Mouse (Mus musculus): ENCODE data around the gene Atg2a. TPM values are rescaled to one million over a fixed set of nuclear protein-coding genes. Genes with fewer than 3 reads are reported as not detected.

Atg2a gene
- polyA plus RNA-seq, 1 experiment from 2014 or later: 10.3 TPM

DNA sequence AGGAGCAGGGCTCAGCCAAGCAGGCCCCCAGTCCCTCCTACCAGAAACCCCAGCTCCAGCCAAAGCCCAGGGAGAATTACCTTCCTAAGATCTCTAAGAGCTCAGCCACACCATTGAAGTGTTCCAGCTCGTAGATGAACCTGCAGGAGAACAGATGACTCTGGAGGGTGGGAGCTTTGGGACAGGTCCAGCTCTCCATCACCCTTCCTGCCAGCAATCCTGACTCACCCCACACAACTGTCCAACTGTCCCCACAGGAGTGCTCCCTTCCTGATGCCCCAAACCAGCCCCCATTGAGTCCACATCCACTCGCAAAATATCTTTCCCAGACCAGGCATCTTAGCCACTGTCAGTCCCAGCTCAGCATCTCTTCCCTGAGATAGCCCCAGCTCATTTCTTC, 10.4 kb upstream of the Atg2a start:
- ATAC-seq (ENCODE audit: low read depth): no peak
- Histone ChIP-seq H3K4me3 (ENCODE audit: low read length) (no peak overlapping the region), H3K9me3 (ENCODE audit: control insufficient read depth, low read length) (no peaks in the 10 kb centered on the region), H3K4me1 (replicated peaks; ENCODE audit: control insufficient read depth, insufficient read depth, low read length) (peaks cover 12% of the 10 kb centered on the region), H3K36me3 (ENCODE audit: control insufficient read depth, insufficient read depth, low read length) (peaks cover 12% of the 10 kb centered on the region), H3K27me3 (ENCODE audit: control insufficient read depth, insufficient read depth, low read depth, low read length) (no peaks in the 10 kb centered on the region), H3K27ac (ENCODE audit: low read length) (no peak overlapping the region), H3K9ac (ENCODE audit: low read length) (no peak overlapping the region), H3K4me2 (ENCODE audit: low read depth, low read length) (no peak overlapping the region)
- 77% methylated on average over 2 of the region's 2 CpGs for WGBS

DNA sequence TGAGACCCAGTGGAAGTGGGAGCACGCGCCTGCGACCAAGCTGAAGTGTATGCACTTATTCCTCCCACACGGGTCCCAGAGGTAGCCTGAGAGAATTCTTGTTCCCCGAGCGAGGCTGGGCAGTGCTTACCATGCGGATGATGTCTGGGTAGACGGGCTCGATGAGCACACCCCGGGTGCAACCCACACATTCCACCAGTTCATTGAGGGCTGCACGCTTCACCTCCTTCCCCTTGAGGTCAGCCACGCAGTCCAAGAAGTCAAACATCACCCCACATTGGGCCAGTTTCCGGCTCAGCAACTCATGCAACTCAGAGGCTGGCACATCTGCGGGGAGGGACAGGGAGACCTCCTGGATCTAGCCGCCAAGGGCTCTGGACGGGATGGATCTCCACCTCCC, 7.8 kb upstream of the Atg2a start:
- ATAC-seq (ENCODE audit: low read depth): no peak
- H3K36me3 ChIP-seq (ENCODE audit: control insufficient read depth, insufficient read depth, low read length): peaks cover 10% of the 10 kb centered on the region
- no peaks in the 10 kb centered on the region for H3K27me3 ChIP-seq (ENCODE audit: control insufficient read depth, insufficient read depth, low read depth, low read length)
- H3K27ac ChIP-seq (ENCODE audit: low read length): no peak overlapping the region
- WGBS: 76% methylated on average over 16 of the region's 16 CpGs
- no peak overlapping the region for H3K9ac ChIP-seq (ENCODE audit: low read length)
- no peak overlapping the region for H3K4me2 ChIP-seq (ENCODE audit: low read depth, low read length)
- H3K9me3 ChIP-seq (ENCODE audit: control insufficient read depth, low read length): no peaks in the 10 kb centered on the region
- H3K4me1 ChIP-seq (replicated peaks; ENCODE audit: control insufficient read depth, insufficient read depth, low read length): peaks cover 12% of the 10 kb centered on the region
- no peak overlapping the region for H3K4me3 ChIP-seq (ENCODE audit: low read length)

DNA sequence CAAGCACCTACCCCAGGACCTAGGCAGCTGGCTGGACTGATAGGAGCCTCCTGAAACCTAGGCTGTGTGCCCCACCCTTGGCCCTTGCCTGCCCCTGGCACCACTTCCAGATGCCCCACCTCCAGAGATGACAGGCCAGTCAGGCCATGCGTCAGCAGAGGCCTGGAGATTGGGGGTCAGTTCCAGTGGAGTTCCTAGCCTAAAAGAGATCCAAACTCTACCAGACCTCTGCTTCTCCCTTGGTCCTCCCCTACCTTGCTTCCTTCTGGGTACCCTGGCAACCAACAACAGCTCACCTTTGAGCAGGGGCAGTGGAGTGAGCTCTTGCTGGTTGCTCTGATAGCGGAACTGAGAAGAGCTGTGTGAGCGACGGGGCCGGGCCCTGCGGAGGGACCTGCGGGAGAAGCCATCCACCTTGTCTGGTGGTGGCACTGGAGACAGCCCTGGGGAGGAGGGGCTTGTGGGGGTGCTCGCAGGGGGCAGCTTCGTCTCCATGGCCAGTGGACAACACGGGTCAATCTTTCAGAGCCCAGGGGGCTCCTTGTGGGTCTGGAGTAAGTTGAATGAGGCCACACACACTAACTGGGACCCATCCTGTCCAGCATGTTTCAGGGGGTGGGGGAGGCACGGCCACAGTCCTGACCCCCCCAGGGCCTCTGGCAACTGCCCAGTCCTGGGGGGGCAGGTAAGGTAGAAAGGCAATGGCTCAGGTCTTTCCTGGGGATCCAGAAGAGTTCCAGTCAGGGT, 7.0 kb upstream of the Atg2a start:
- no peak overlapping the region for H3K27ac ChIP-seq (ENCODE audit: low read length)
- peak overlapping the region; percentile 87 for H3K4me3 ChIP-seq (ENCODE audit: low read length)
- H3K36me3 ChIP-seq (ENCODE audit: control insufficient read depth, insufficient read depth, low read length): peaks cover 7% of the 10 kb centered on the region
- peaks cover 12% of the 10 kb centered on the region for H3K4me1 ChIP-seq (replicated peaks; ENCODE audit: control insufficient read depth, insufficient read depth, low read length)
- WGBS: 71% methylated on average over 11 of the region's 11 CpGs
- H3K27me3 ChIP-seq (ENCODE audit: control insufficient read depth, insufficient read depth, low read depth, low read length): no peaks in the 10 kb centered on the region
- ATAC-seq (ENCODE audit: low read depth): no peak
- H3K9ac ChIP-seq (ENCODE audit: low read length): peak overlapping the region; percentile 84
- peak overlapping the region; percentile 92 for H3K4me2 ChIP-seq (ENCODE audit: low read depth, low read length)
- no peaks in the 10 kb centered on the region for H3K9me3 ChIP-seq (ENCODE audit: control insufficient read depth, low read length)

DNA sequence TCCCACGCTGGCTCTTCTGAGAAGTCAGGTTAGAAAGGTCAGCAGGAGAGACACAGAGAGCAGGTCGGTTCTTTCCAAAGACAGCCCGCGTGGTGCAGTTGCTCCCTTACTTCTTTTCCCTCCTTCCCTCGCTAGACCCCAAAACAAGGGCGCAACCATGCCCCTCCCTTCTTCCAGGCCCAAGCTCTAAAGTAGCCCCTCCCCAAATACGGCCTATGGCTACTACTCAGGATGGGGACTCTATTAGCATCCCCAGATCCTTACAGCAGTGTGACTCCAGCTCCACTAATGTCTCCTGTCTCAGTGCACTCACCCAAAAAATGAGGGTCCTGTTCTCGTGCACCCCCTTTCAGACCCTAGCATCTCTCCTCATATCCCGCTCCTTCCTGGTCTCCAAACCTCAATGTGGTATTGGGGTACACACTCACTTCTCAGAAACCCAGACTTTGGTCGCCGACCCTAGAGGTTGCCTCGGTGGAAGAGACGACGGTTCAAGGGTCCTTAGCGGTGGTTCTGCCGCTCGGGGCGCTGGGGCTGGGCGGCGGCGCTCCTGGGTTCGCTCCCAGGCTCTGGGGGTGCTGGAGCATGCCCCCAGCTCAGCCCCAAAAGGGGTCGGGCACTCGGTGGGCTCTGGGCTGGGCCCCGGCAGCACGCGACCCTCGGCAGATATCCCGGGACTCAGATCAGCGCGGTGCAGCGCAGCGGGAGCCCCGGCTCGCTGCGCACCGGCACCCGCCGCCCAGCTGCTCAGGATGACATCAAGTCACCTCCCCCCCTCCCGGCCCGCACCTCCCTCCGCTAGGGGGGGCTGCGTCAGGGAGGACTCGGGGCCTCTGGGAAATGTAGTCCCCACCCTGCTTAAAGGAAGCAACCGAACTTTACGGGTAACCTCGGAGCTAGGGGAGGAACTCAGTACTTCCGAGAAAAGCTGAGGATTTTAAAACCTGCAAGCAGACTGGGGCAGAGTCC, 6.1 kb upstream of the Atg2a start, which contains the start of gene Ppp2r5b:
Gene Ppp2r5b, minus strand, starts transcription at position 789 of the 969 bp plus-strand sequence.
- 4% methylated on average over 48 of the region's 48 CpGs for WGBS
- H3K27ac ChIP-seq (ENCODE audit: low read length): peak within 1 kb of the TSS; percentile 99
- H3K4me1 ChIP-seq (replicated peaks; ENCODE audit: control insufficient read depth, insufficient read depth, low read length): peaks cover 12% of the 10 kb centered on the region
- H3K36me3 ChIP-seq (ENCODE audit: control insufficient read depth, insufficient read depth, low read length): peaks cover 7% of the 10 kb centered on the region
- H3K27me3 ChIP-seq (ENCODE audit: control insufficient read depth, insufficient read depth, low read depth, low read length): no peaks in the 10 kb centered on the region
- H3K9ac ChIP-seq (ENCODE audit: low read length): peak within 1 kb of the TSS; percentile 84
- H3K9me3 ChIP-seq (ENCODE audit: control insufficient read depth, low read length): no peaks in the 10 kb centered on the region
- peak; percentile 96 for ATAC-seq (ENCODE audit: low read depth)
- peak within 1 kb of the TSS; percentile 87 for H3K4me3 ChIP-seq (ENCODE audit: low read length)
- H3K4me2 ChIP-seq (ENCODE audit: low read depth, low read length): peak within 1 kb of the TSS; percentile 92

DNA sequence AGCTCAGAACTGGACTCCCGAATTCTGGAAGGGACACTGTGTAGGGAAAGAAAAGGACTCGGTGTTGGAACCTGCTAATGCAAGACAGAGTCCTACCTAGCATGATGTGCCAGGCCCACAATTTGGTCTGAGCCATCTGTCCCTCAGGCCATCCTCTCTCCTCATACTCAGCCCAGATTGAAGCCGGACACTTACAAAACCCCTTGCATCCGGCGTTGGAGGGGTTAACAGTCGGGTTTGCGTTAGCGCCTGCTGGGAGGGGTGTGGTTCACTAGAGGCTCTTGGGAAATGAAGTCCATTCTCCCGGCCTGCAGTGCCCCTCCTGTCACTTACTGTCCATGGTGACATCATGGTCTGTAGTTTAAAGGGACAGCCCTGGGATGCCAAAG, 5.4 kb upstream of the Atg2a start:
- peak overlapping the region; percentile 92 for H3K4me2 ChIP-seq (ENCODE audit: low read depth, low read length)
- peaks cover 12% of the 10 kb centered on the region for H3K4me1 ChIP-seq (replicated peaks; ENCODE audit: control insufficient read depth, insufficient read depth, low read length)
- peaks cover 4% of the 10 kb centered on the region for H3K36me3 ChIP-seq (ENCODE audit: control insufficient read depth, insufficient read depth, low read length)
- H3K27ac ChIP-seq (ENCODE audit: low read length): peak overlapping the region; percentile 99
- H3K9me3 ChIP-seq (ENCODE audit: control insufficient read depth, low read length): no peaks in the 10 kb centered on the region
- WGBS: 0% methylated on average over 9 of the region's 9 CpGs
- ATAC-seq (ENCODE audit: low read depth): peak; percentile 92
- peak overlapping the region; percentile 87 for H3K4me3 ChIP-seq (ENCODE audit: low read length)
- H3K9ac ChIP-seq (ENCODE audit: low read length): peak overlapping the region; percentile 84
- no peaks in the 10 kb centered on the region for H3K27me3 ChIP-seq (ENCODE audit: control insufficient read depth, insufficient read depth, low read depth, low read length)

DNA sequence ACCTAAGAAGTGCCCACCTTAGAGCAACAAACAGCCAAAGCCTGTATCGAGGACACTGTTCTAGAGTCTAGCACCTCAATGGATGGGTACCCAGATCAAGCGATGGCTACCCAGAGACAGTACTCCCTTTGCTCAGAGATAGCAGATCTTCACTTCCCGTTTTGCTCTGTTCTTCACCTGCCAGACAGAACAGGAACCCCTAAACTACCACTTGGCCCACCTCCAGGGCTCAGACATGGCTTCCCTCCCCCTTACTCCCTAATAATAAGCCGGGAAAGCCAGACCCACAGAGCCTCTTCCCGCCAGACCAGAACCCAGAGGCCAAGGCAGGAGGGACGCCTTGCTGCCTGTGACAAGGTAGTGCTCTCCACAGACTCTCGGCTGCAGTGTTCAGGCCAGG, 4.6 kb upstream of the Atg2a start:
- Histone ChIP-seq H3K4me1 (replicated peaks; ENCODE audit: control insufficient read depth, insufficient read depth, low read length) (peaks cover 12% of the 10 kb centered on the region), H3K36me3 (ENCODE audit: control insufficient read depth, insufficient read depth, low read length) (no peaks in the 10 kb centered on the region), H3K4me3 (ENCODE audit: low read length) (no peak overlapping the region), H3K4me2 (ENCODE audit: low read depth, low read length) (no peak overlapping the region), H3K27ac (ENCODE audit: low read length) (no peak overlapping the region), H3K27me3 (ENCODE audit: control insufficient read depth, insufficient read depth, low read depth, low read length) (no peaks in the 10 kb centered on the region), H3K9ac (ENCODE audit: low read length) (no peak overlapping the region), H3K9me3 (ENCODE audit: control insufficient read depth, low read length) (no peaks in the 10 kb centered on the region)
- no peak for ATAC-seq (ENCODE audit: low read depth)
- 71% methylated on average over 7 of the region's 7 CpGs for WGBS

DNA sequence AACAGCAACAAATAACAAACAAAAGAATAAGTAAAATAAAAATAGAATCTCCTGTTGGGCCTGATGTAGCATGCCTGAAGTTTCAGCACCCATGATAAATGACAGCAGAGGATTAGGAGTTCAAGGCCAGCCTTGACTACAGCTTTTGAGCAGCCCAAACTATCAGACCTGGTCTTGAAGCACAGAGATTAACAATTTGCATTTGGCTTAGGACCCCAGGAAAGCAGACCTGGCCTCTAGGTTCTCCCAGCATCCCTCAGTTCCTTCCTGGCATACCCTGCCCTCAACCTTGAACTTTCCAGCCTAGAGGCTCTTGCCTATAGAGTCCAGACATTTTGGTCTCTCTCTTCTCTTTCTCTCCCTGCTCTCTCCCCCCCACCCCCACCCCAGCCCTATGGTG, 2.7 kb upstream of the Atg2a start:
- Histone ChIP-seq H3K4me1 (replicated peaks; ENCODE audit: control insufficient read depth, insufficient read depth, low read length) (peaks cover 20% of the 10 kb centered on the region), H3K9ac (ENCODE audit: low read length) (no peak overlapping the region), H3K27ac (ENCODE audit: low read length) (no peak overlapping the region), H3K27me3 (ENCODE audit: control insufficient read depth, insufficient read depth, low read depth, low read length) (no peaks in the 10 kb centered on the region), H3K4me3 (ENCODE audit: low read length) (no peak overlapping the region), H3K4me2 (ENCODE audit: low read depth, low read length) (no peak overlapping the region), H3K9me3 (ENCODE audit: control insufficient read depth, low read length) (no peaks in the 10 kb centered on the region), H3K36me3 (ENCODE audit: control insufficient read depth, insufficient read depth, low read length) (no peaks in the 10 kb centered on the region)
- ATAC-seq (ENCODE audit: low read depth): no peak

DNA sequence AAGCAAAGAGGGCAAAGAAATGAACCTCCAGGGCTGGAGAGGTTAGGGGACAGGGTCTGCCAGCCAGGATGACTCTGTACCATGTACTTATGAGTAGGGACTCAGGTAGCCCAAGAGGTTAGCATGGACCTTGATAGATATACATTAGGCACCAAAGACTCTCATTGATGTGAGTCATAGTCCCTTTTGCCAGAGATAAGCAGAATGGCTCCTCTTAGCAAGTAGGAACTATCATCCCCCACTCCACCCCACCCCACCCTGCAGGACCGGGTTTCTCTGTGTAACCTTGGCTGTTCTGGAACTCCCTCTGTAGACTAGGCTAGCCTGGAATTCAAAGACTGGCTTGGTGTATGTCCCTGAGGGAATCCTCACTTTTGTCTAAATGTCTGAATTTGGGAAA, 1.3 kb upstream of the Atg2a start:
- 37% methylated on average over 1 of the region's 1 CpGs for WGBS
- Histone ChIP-seq H3K4me2 (ENCODE audit: low read depth, low read length) (no peak overlapping the region), H3K4me3 (ENCODE audit: low read length) (no peak overlapping the region), H3K36me3 (ENCODE audit: control insufficient read depth, insufficient read depth, low read length) (peaks cover 3% of the 10 kb centered on the region; the same call in 1 of the 2 replicates), H3K27me3 (ENCODE audit: control insufficient read depth, insufficient read depth, low read depth, low read length) (no peaks in the 10 kb centered on the region), H3K9me3 (ENCODE audit: control insufficient read depth, low read length) (no peaks in the 10 kb centered on the region), H3K4me1 (replicated peaks; ENCODE audit: control insufficient read depth, insufficient read depth, low read length) (peaks cover 9% of the 10 kb centered on the region), H3K27ac (ENCODE audit: low read length) (no peak overlapping the region), H3K9ac (ENCODE audit: low read length) (no peak overlapping the region)
- no peak for ATAC-seq (ENCODE audit: low read depth)

DNA sequence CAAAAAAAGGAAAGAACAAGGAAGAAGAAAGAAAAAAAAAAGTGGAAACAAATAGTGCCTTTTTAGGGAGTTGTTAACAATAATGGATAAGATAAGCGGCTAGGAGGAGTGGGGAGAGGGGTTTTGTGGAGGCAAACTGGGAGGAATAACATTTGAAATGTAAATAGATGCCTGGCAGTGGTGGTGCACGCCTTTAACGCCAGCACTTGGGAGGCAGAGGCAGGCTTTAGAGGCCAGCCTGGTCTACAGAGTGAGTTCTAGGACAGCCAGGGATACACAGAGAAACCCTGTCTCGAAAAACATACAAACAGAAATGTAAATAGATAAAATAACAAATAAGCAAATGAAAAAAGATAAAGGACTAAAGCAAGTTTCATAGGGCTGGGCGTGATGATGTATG, 743 bp upstream of the Atg2a start:
- H3K9ac ChIP-seq (ENCODE audit: low read length): peak overlapping the region; percentile 40; the same call in 1 of the 2 replicates
- H3K4me3 ChIP-seq (ENCODE audit: low read length): peak overlapping the region; percentile 95
- H3K27me3 ChIP-seq (ENCODE audit: control insufficient read depth, insufficient read depth, low read depth, low read length): no peaks in the 10 kb centered on the region
- H3K4me1 ChIP-seq (replicated peaks; ENCODE audit: control insufficient read depth, insufficient read depth, low read length): peaks cover 8% of the 10 kb centered on the region
- WGBS: 25% methylated on average over 5 of the region's 5 CpGs
- no peaks in the 10 kb centered on the region for H3K9me3 ChIP-seq (ENCODE audit: control insufficient read depth, low read length)
- no peak for ATAC-seq (ENCODE audit: low read depth)
- H3K4me2 ChIP-seq (ENCODE audit: low read depth, low read length): peak overlapping the region; percentile 43
- peaks cover 3% of the 10 kb centered on the region; the same call in 1 of the 2 replicates for H3K36me3 ChIP-seq (ENCODE audit: control insufficient read depth, insufficient read depth, low read length)
- peak overlapping the region; percentile 21; the same call in 1 of the 2 replicates for H3K27ac ChIP-seq (ENCODE audit: low read length)

All from lung, embryonic 16.5 days (tissue).